Mouse (Mus musculus) mouse embryonic stem cell (cell line): ENCODE measurements at regions not wholly inside any gene's neighbourhood (a gene's known extent, or its start where the extent isn't known, plus 50 kb on each side); places are given as distances from the start of the nearest gene placed in this dataset.

Experiments used
- in situ Hi-C, 2 experiments: fragments of 300-500 bp; cut with MboI; formaldehyde crosslinking; loops; 1 replicate in 1 of 2; 3 replicates in 1 of 2; pipeline ENCODE4 v1.14.3; 2019 to 2020; ENCODE audit warnings: low sequenced_read_pairs in 2 of 2, low pct_unique_long_range_greater_than_20kb in 1 of 2, mixed read lengths in 1 of 2; ENCODE audit not compliant: unreplicated experiment in 1 of 2

- in situ Hi-C loops, result loop anchor here in 1 of 2 experiments (10.0 kb wide), 1 partner anchor 326 kb away; no protein-coding TSS in a partner anchor
Observed at GRCm38 (mm10) chr3:58168522-58169185, 245.9 kb upstream of the Tsc22d2 start.

DNA sequence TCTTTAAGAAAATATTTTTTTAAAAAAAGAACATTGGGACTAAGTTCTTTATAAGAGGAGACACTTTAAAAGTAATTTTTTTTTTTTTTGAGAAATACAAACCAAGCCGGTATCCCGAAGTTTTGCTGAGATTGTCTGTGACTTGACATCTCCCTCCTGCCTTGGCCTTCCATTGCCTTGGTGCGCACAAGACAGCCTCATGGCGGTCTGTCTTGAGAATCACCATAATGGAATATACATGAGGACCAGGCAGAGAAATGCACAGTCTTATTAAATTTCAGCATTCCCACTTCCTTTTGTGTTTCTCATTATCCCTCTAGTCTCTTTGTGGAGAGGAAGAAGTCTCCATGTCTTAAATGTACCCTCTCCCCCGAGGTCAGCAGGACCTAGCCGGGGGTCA, 244.7 kb upstream of the Tsc22d2 start:
- in situ Hi-C loops, result loop anchor here in 1 of 2 experiments (10.0 kb wide), 1 partner anchor 325 kb away; no protein-coding TSS in a partner anchor

DNA sequence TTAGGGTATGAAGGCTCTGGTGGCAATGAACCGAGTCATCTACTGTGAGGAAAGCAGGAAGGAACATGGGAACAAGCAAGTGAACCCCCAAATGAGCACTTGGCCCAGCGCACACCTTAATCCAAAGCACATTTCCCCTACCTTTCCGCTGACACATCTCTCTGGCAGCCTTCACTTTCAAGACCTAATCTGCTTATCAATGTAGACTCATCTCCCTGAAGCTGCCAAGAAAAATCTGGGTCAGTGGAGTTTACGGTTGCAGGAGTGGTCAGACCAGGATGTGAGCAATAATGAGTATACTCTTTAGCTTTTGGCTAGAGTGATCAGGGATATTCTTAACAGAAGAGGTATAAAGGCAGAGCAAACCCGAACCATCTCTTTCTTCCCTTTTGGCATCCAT, 242.4 kb upstream of the Tsc22d2 start:
- in situ Hi-C loops, result no loop called here

- in situ Hi-C loops, result no loop called here
Observed at GRCm38 (mm10) chr3:58173821-58174220, 240.7 kb upstream of the Tsc22d2 start.

- in situ Hi-C loops, result no loop called here
Observed at GRCm38 (mm10) chr3:58181715-58182114, 232.8 kb upstream of the Tsc22d2 start.

- in situ Hi-C loops, result no loop called here
Observed at GRCm38 (mm10) chr3:58182299-58182698, 232.2 kb upstream of the Tsc22d2 start.

- in situ Hi-C loops, result no loop called here
Observed at GRCm38 (mm10) chr3:58183279-58183678, 231.2 kb upstream of the Tsc22d2 start.

GRCm38 (mm10) chr3:58200462-58200861, 214.1 kb upstream of the Tsc22d2 start:
- in situ Hi-C loops, result no loop called here

- in situ Hi-C loops, result no loop called here
Observed at GRCm38 (mm10) chr3:58202816-58203215, 211.7 kb upstream of the Tsc22d2 start.

DNA sequence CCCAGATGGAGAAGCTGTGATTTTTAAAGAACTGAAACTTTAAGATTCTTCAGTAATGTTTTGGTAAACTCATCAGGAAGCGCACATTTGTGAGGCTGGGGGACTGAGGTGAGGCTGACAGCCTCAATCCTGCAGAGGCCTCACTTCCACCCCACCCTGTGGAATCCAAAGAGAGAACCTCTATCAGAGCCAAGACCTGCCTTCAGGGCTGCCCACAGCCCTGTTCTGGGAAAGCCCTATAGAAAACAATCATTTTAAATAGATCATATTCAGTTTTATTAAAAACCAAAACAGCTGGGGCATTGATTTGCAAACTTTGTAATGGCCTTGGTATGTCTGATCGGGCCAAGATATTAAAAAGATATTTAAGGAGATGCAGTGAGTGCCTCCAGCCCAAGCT, 210.7 kb upstream of the Tsc22d2 start:
- in situ Hi-C loops, result no loop called here

DNA sequence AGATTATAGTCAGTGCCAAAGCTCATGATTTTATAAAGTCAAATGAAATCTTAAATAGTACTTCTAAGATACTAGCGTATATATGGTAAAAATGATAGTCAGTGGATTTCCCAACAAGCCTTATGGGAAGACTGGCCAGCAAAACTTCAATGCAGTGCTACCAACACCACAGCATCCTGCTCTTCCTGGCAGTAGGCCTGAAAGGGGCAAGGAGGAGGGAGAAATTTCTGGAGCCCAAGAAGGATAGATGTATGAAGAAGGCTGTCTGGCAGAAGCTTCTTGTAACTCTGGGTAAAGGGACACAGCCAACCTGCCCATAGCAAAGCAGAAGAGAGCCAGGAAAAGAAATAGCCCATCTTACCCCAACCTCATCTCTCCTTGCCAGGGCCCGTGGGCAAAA, 209.0 kb upstream of the Tsc22d2 start:
- in situ Hi-C loops, result no loop called here

DNA sequence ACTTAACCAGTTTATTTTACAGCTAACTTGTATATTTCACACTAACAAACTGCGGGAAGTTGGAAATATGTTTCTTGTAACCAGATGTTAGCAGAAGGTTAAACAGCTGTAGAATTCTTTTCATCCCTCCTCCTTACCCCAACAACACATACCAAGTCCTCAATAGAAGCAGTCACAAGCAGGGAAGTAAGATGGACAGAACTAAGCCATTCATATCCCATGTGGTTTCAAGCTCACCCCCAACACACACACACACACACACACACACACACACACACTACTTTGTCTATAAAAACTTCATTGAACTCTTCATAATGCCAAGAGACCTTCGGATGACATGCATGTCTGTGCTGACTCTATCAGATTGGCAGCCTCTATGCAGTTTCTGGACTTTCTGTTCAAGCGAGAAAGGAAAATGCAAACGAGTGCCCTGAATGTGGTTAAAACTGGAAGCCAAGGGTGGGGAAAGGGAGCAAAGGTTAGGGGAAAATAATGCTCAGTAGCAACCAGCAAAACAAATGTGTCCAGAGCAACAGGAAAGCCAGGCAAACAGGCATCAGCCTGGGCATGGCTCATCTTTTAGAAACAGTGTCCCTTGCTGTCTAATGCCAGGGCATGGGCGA, 207.6 kb upstream of the Tsc22d2 start:
- in situ Hi-C loops, result no loop called here

GRCm38 (mm10) chr3:58211016-58211415, 203.5 kb upstream of the Tsc22d2 start:
- in situ Hi-C loops, result no loop called here

GRCm38 (mm10) chr3:58224696-58225095, 189.8 kb upstream of the Tsc22d2 start:
- in situ Hi-C loops, result no loop called here

DNA sequence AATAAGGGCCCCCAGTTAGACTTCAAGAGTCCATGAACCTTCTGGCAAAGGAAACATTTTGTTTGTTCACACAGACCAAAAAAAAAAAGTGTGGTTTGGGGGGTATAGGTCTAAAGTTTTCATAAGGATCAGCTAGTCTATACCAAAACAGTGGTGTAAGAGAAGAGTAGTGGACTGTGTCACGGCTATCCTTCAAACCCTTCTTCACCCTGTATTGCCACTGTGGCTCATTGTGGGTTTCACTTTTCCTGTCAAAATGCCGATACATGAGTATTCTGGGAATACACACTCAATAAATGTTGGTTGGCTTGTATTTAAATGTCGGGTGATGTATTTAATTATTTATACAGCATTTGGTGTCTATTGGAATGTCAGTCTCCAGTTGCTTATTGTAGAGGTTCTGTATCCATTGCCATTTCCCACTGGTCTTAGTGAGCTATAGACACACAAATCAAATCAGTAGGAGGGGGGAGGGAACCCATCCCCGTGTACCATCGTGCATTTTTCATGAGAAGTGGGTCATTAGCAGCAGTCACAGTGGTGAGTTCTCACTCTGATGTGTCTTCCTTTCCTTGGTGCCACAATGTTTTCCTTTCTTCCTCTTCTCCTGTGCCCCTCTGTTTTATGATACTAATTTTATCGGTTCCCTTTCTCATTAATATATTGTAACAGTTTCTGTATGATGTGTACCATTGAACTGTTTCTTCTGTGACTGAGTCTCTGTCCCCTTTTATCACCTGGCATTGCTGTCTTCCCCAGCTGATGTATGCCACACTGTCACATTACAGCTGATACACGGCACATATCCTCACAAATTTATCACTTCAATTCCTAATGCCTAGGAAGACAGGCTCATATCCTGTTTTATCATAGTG, 187.8 kb upstream of the Tsc22d2 start:
- in situ Hi-C loops, result no loop called here

- in situ Hi-C loops, result no loop called here
Observed at GRCm38 (mm10) chr3:58227322-58227627, 187.2 kb upstream of the Tsc22d2 start.

DNA sequence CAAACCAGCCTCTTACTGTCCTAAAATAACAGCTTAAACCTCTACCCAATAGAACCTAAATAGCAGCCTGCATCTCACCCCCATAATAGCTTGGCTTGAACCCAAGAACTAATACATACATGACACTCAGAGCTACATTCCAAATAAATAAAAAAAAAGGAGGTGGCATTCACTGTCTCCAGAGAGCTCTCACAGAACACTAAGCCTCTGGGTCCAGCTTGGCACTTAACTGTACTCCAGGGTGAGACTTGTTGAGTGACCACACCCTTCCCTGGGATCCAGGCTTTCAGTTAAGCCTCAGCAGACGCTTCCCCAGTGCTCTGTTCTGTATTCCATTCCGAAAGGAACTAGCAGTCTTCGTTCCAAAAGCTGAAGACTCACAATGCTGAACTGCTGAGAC, 186.3 kb upstream of the Tsc22d2 start:
- in situ Hi-C loops, result no loop called here

DNA sequence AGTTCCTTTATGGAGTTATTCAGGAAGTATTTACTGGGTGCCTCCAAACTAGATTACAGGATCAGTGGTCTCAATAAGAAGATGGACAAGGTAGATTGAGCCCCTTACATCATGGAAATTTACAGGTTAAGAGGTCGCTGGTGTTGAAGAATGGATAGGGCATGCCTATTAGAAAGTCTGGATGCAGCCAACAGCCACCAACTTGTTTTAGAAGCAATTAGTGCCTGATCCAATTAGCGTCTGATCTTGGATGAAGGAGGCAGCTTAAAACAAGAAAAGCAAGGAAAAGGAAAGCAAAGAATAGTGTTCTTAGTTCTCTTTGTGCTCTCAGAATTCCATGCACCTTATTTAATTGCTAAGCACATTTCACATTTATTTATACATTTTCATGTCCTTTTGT, 182.8 kb upstream of the Tsc22d2 start:
- in situ Hi-C loops, result no loop called here

GRCm38 (mm10) chr3:58233296-58233695, 181.2 kb upstream of the Tsc22d2 start:
- in situ Hi-C loops, result no loop called here
